Mouse (Mus musculus) myocyte (in vitro differentiated cells): ENCODE results near the gene Efr3b. TPM values are rescaled to one million over a fixed set of nuclear protein-coding genes. Genes with fewer than 3 reads are reported as not detected.

Experiments
- H3K27me3 ChIP-seq: one replicate; pipeline ENCODE4 v1.6.1; 2011; ENCODE audit not compliant: control insufficient read depth, insufficient read depth, insufficient read length
- H3K36me3 ChIP-seq: one replicate; pipeline ENCODE4 v1.6.1; 2011; ENCODE audit not compliant: control insufficient read depth, insufficient read depth
- H3K4me2 ChIP-seq: one replicate; pipeline ENCODE4 v1.6.1; 2011; ENCODE audit warnings: low read depth, control low read depth
- H3K4me3 ChIP-seq: one replicate; pipeline ENCODE4 v1.5.1; 2011; ENCODE audit warnings: mild to moderate bottlenecking, control low read depth, moderate library complexity
- H3K79me2 ChIP-seq: one replicate; pipeline ENCODE4 v1.6.1; 2011; ENCODE audit not compliant: control insufficient read depth, insufficient read depth
- H3ac ChIP-seq: one replicate; pipeline ENCODE4 v1.6.1; 2011; ENCODE audit not compliant: control insufficient read depth, insufficient read length
- CEBPB ChIP-seq: IDR thresholded peaks from 2 replicates; pipeline ENCODE4 v1.6.1; 2011; ENCODE audit warnings: mild to moderate bottlenecking, moderate library complexity; ENCODE audit not compliant: poor library complexity, insufficient read depth, severe bottlenecking
- E2F4 ChIP-seq: IDR thresholded peaks from one replicate; pipeline ENCODE4 v1.6.1; 2011; ENCODE audit warnings: mild to moderate bottlenecking, control low read depth, moderate library complexity; ENCODE audit not compliant: insufficient read depth
- MAX ChIP-seq: IDR thresholded peaks from one replicate; pipeline ENCODE4 v1.6.1; 2011; ENCODE audit warnings: low read depth, mild to moderate bottlenecking, control low read depth
- MYOD1 ChIP-seq, 3 experiments: IDR thresholded peaks; one replicate each; pipeline ENCODE4 v1.6.1; 2011; ENCODE audit warnings: control low read depth in 2 of 3, low read depth in 2 of 3, mild to moderate bottlenecking in 2 of 3, moderate library complexity in 1 of 3; ENCODE audit not compliant: insufficient read length in 2 of 3, control insufficient read depth in 1 of 3
- MYOG ChIP-seq, 3 experiments: IDR thresholded peaks; one replicate each; pipeline ENCODE4 v1.6.1; 2011; ENCODE audit warnings: control low read depth in 2 of 3, low read depth in 2 of 3, mild to moderate bottlenecking in 2 of 3; ENCODE audit not compliant: insufficient read length in 2 of 3, control insufficient read depth in 1 of 3, insufficient read depth in 1 of 3
- POLR2A ChIP-seq: IDR thresholded peaks from one replicate; pipeline ENCODE4 v1.6.1; 2011; ENCODE audit warnings: low read depth, mild to moderate bottlenecking, control low read depth, moderate library complexity; ENCODE audit not compliant: insufficient read length
- POLR2AphosphoS2 ChIP-seq: IDR thresholded peaks from one replicate; pipeline ENCODE4 v1.6.1; 2011; ENCODE audit warnings: low read depth, control low read depth; ENCODE audit not compliant: insufficient read length
- REST ChIP-seq: IDR thresholded peaks from one replicate; pipeline ENCODE4 v1.6.1; 2011; ENCODE audit warnings: mild to moderate bottlenecking, control low read depth, moderate library complexity; ENCODE audit not compliant: insufficient read depth, insufficient read length
- SRF ChIP-seq: IDR thresholded peaks from one replicate; pipeline ENCODE4 v1.6.1; 2011; ENCODE audit warnings: low read depth; ENCODE audit not compliant: control insufficient read depth, insufficient read length
- TCF12 ChIP-seq: IDR thresholded peaks from one replicate; pipeline ENCODE4 v1.6.1; 2011; ENCODE audit warnings: mild to moderate bottlenecking, control low read depth; ENCODE audit not compliant: poor library complexity, insufficient read depth, severe bottlenecking
- TCF3 ChIP-seq: IDR thresholded peaks from one replicate; pipeline ENCODE4 v1.6.1; 2011; ENCODE audit warnings: low read depth, control low read depth; ENCODE audit not compliant: insufficient read length
- USF1 ChIP-seq: IDR thresholded peaks from one replicate; pipeline ENCODE4 v1.6.1; 2011; ENCODE audit warnings: low read depth, mild to moderate bottlenecking, control low read depth, moderate library complexity
- polyA plus RNA-seq: library from polyadenylated mRNA; unstranded; fragments of >200 nt; fragmentation: generic; extraction: Trizol; gene quantifications from one replicate; pipeline ENCODE4 v1.2.1, GENCODE M21; 2012; ENCODE audit warnings: missing spikeins

Gene Efr3b
- polyA plus RNA-seq, 1 experiment, result 0.02 TPM

- Histone ChIP-seq H3K79me2 (no peaks in the 10 kb centered on the region), H3K4me2 (no peak overlapping the region), H3ac (no peak overlapping the region), H3K27me3 (peaks cover 16% of the 10 kb centered on the region), H3K36me3 (no peaks in the 10 kb centered on the region), H3K4me3 (no peak overlapping the region)
- no peak for TF ChIP-seq MYOD1 (IDR thresholded peaks at IDR 0.05; ENCODE audit: control insufficient read depth in 1 of 3, insufficient read length in 2 of 3, low read depth in 2 of 3)
- TF ChIP-seq MYOG (IDR thresholded peaks at IDR 0.05; ENCODE audit: control insufficient read depth in 1 of 3, insufficient read depth in 1 of 3, insufficient read length in 2 of 3, low read depth in 2 of 3), result no peak
- TF ChIP-seq MAX, result no peak
These were observed 37.7 kb upstream of the Efr3b start for GRCm38 (mm10) chr12:4076383-4076782.

DNA sequence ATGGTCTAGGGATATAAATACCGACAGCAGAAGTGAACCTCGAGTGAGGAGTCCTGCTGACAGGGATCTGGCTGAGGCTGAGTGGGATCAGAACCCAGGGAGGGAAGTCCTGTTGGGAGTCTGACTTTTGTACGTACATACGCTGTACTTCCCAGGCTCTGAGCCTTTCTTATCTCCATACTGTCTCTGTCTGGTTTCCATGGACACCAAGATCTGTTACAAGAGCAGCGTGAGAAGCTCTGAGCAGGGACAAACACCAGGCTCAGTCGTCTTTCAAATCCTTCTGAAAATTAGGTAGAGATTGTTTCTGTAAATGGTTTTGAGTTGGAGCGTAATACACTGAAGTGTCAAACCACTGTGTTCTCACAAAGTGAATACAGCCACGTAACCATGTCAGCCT, 36.7 kb upstream of the Efr3b start:
- H3K79me2 ChIP-seq, result no peaks in the 10 kb centered on the region
- H3K4me3 ChIP-seq, result no peak overlapping the region
- no peak overlapping the region for H3ac ChIP-seq
- H3K27me3 ChIP-seq, result peaks cover 20% of the 10 kb centered on the region
- TF ChIP-seq E2F4 (no peak), TCF12 (no peak), CEBPB (no peak), MYOD1 (IDR thresholded peaks at IDR 0.05; ENCODE audit: control insufficient read depth in 1 of 3, insufficient read length in 2 of 3, low read depth in 2 of 3) (no peak), USF1 (no peak), SRF (no peak), MYOG (IDR thresholded peaks at IDR 0.05; ENCODE audit: control insufficient read depth in 1 of 3, insufficient read depth in 1 of 3, insufficient read length in 2 of 3, low read depth in 2 of 3) (no peak)
- H3K36me3 ChIP-seq, result no peaks in the 10 kb centered on the region
- no peak overlapping the region for H3K4me2 ChIP-seq

DNA sequence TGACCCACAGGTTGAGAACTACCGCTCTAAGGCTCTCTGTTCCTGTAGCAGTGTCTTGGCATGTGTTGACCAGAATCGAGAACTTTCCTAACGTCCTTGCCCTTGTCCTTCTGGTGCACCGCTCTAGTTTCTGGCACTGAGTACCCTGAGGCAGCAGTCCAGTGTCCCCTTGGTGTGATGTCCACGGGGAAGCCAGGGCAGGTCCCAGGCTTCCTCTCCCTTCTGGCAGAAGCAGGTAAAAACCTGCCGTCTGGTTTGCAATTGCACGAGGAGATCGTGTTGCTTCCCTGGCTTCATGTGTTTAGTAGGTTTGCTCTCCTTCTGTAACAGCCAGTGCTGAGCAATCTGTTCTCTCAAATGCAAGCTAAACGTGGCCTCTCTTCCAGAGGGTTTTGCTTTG, 33.0 kb upstream of the Efr3b start:
- Histone ChIP-seq H3K4me3 (no peak overlapping the region), H3ac (no peak overlapping the region), H3K36me3 (no peaks in the 10 kb centered on the region), H3K79me2 (no peaks in the 10 kb centered on the region), H3K4me2 (no peak overlapping the region), H3K27me3 (peaks cover 12% of the 10 kb centered on the region)
- TF ChIP-seq CEBPB (no peak), TCF12 (no peak), POLR2AphosphoS2 (no peak), REST (no peak), MYOD1 (IDR thresholded peaks at IDR 0.05; ENCODE audit: control insufficient read depth in 1 of 3, insufficient read length in 2 of 3, low read depth in 2 of 3) (no peak), MYOG (IDR thresholded peaks at IDR 0.05; ENCODE audit: control insufficient read depth in 1 of 3, insufficient read depth in 1 of 3, insufficient read length in 2 of 3, low read depth in 2 of 3) (no peak), POLR2A (no peak), SRF (no peak), TCF3 (no peak), USF1 (no peak)

DNA sequence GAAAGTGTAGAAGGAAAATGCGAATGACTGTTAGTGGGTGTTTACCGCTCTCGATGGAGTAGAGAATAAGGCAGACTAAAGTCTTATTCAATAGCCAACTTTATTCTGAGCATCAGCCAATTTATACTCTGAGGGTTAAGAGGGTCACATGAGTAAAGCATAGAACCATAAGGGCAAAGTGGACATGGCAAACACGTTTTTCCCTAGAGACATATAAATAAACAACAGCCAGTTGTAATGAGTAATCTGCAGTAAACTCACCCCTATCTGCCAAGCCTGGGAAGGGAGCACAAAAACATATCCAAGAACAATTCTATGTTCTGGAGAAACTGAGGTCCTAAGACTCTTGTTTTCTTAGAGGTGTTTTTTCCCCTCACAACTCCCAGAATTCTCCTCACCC, 29.8 kb upstream of the Efr3b start:
- Histone ChIP-seq H3ac (no peak overlapping the region), H3K79me2 (no peaks in the 10 kb centered on the region), H3K27me3 (peaks cover 4% of the 10 kb centered on the region), H3K4me3 (no peak overlapping the region), H3K4me2 (no peak overlapping the region), H3K36me3 (no peaks in the 10 kb centered on the region)
- no peak for TF ChIP-seq E2F4
- no peak for TF ChIP-seq CEBPB
- no peak for TF ChIP-seq TCF3
- no peak for TF ChIP-seq USF1
- no peak for TF ChIP-seq MYOD1 (IDR thresholded peaks at IDR 0.05; ENCODE audit: control insufficient read depth in 1 of 3, insufficient read length in 2 of 3, low read depth in 2 of 3)
- no peak for TF ChIP-seq TCF12
- no peak for TF ChIP-seq SRF
- no peak for TF ChIP-seq MYOG (IDR thresholded peaks at IDR 0.05; ENCODE audit: control insufficient read depth in 1 of 3, insufficient read depth in 1 of 3, insufficient read length in 2 of 3, low read depth in 2 of 3)
- no peak for TF ChIP-seq POLR2A
- TF ChIP-seq MAX, result no peak
- no peak for TF ChIP-seq REST
- no peak for TF ChIP-seq POLR2AphosphoS2

GRCm38 (mm10) chr12:4066681-4067459, 28.2 kb upstream of the Efr3b start:
- H3K79me2 ChIP-seq, result no peaks in the 10 kb centered on the region
- H3K27me3 ChIP-seq, result peaks cover 4% of the 10 kb centered on the region
- no peak overlapping the region for H3K4me3 ChIP-seq
- H3ac ChIP-seq, result no peak overlapping the region
- H3K4me2 ChIP-seq, result no peak overlapping the region
- no peak for TF ChIP-seq POLR2AphosphoS2
- TF ChIP-seq E2F4, result no peak
- TF ChIP-seq TCF12, result no peak
- no peak for TF ChIP-seq MAX
- no peak for TF ChIP-seq USF1
- no peak for TF ChIP-seq MYOD1 (IDR thresholded peaks at IDR 0.05; ENCODE audit: control insufficient read depth in 1 of 3, insufficient read length in 2 of 3, low read depth in 2 of 3)
- TF ChIP-seq REST, result no peak
- TF ChIP-seq CEBPB, result no peak
- no peak for TF ChIP-seq POLR2A
- TF ChIP-seq SRF, result no peak
- no peak for TF ChIP-seq TCF3
- TF ChIP-seq MYOG (IDR thresholded peaks at IDR 0.05; ENCODE audit: control insufficient read depth in 1 of 3, insufficient read depth in 1 of 3, insufficient read length in 2 of 3, low read depth in 2 of 3), result no peak
- no peaks in the 10 kb centered on the region for H3K36me3 ChIP-seq
